Mouse (Mus musculus) neural tube, embryonic 10.5 days (tissue): ENCODE measurements around the gene Btnl10.

Source experiments
- DNase-seq: peaks from one replicate; pipeline ENCODE4 v3.0.0-alpha.2; 2017; ENCODE audit warnings: low spot score; ENCODE audit errors: extremely low spot score

The Btnl10 gene

DNA sequence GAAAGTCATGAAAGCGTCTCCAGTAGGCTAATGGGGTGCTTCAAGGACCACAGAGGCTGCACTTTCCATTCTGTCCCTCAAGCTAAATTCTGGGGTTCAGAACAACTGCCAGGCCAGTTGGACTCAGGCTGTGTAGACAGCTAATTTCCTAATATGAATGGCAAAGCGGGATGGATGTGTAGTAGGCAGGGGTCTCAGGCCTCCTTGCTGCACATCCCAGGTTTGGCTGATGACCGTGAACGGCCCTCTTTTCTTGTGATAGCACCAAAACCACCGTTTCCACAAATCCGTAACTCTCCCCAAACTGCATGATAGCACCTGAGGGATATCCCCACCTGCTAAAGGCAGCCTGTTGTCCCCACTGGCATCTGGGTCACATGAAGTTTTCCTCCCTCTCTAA lies 40.8 kb downstream of the Btnl10 start:
- no peak for DNase-seq

GRCm38 (mm10) chr11:58959186-58959825 lies 41.6 kb downstream of the Btnl10 start:
- DNase-seq = no peak

GRCm38 (mm10) chr11:58959921-58960465 lies 42.3 kb downstream of the Btnl10 start:
- DNase-seq = peak; percentile 81

DNA sequence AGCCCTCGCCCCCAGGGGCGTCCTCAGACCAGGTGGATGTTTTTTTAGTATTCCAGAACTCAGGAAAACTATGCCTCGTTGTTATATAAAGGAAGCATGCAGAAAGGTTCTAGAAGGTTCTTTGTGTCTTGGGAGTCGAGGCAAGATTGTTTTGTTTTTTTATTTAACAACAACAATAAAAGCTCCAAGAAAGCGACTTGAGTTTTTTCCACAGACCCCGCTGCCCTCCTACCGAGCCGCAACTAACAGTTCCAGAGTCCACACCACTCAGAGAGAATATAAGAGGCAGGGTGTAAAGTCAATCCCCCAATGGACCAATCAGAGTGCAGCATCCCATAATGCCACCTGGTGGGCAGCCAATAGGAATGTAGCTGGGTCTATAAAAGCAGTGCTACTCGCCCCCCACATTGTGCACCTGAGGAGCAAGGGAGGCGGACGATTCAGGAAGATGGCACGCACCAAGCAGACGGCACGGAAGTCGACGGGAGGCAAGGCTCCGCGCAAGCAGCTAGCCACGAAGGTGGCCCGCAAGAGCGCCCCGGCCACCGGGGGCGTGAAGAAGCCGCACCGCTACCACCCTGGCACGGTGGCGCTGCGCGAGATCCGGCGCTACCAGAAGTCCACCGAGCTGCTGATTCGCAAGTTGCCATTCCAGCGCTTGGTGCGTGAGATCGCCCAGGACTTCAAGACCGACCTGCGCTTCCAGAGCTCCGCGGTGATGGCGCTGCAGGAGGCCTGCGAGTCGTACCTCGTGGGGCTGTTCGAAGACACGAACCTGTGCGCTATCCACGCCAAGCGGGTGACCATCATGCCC lies 43.9 kb downstream of the Btnl10 start:
- no peak for DNase-seq

DNA sequence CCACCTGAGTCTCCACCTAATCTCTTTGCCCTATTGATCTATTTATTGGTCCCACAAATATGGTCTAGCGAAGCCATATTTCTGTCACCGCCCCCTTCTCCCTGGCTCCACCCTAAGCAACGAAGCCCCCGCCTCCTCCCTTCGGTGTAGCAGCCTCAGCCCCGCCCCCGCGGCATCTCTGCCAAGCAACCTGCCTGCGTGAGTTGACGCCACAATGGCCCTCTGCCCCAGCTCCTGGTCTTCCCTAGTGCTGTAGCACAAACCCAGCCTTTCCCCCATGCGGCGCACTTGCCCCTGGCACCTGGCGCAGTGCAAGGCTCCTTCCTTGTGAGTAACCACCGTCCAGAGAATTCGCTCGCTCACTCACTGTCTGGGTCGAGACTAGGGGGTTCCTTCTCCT lies 45.8 kb downstream of the Btnl10 start:
- DNase-seq = no peak

DNA sequence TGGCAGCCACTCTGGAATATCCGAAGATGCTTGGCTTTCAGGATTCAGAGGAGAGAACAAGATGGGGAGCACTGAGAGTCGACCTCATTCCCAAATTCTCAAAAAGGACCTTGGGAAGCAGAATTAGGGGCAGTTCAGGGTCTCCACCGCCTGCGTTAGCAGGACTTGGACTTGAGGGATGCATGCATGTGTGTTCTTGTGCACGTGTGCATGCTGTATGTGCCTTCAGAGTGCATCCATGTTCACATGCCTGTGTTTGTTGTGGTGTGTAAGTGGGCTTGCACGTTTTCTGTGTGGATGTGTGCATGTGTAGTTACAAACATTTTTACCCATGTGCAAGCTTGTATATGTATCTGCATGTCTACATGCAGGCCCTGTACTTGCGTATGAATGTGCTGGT lies 46.5 kb downstream of the Btnl10 start:
- no peak for DNase-seq

DNA sequence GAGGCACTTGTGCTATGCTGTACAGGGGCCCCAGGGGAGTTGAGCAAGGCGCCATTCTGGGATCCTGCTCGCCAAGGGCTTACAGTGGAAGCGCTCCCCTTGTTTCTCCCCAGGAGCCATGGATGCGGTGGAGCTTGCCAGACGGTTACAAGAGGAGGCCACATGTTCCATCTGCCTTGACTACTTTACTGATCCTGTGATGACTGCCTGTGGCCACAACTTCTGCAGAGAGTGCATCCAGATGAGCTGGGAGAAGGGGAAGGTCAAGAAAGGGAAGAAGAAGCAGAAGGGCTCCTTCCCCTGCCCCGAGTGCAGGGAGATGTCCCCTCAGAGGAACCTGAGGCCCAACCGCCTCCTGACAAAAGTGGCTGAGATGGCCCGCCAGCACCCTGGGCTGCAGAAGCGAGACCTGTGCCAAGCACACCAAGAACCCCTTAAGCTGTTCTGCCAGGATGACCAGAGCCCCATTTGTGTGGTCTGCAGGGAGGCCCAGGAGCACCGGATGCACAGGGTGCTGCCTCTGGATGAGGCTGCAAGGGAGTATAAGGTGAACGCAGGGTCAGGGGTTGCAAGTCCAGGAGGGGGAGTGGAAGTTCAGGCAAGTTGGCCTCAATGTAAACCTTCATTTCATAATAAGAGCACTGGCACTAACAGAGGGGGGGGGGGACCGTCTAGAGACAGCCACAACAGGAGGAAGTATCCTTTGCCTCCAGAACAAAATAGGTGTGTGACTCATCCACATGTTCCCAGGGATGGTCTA lies 47.5 kb downstream of the Btnl10 start:
- DNase-seq = no peak

- no peak for DNase-seq
Measured at GRCm38 (mm10) chr11:58967346-58967745, 49.6 kb downstream of the Btnl10 start.

- no peak for DNase-seq
Measured at GRCm38 (mm10) chr11:58968551-58968950, 50.8 kb downstream of the Btnl10 start.

DNA sequence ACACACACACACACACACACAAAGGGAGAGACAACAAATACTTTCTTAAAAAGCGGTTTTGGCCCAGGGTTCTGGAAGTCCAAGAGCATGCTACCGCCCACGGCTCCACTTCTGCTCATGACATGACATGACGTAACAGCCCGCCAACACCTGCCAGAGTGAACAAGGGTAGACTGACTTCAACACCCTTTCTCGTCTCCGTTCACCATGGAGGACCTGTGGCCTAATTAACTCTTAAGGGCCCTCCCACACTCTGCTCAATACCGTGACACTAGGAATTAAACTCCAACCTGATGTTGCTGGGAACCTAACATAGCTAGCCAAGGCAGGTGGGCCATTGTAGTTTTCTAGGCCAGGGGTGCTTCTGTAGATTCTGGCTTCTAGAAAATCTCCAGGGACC lies 51.3 kb downstream of the Btnl10 start:
- no peak for DNase-seq

GRCm38 (mm10) chr11:58969659-58970058 lies 52.0 kb downstream of the Btnl10 start:
- no peak for DNase-seq

- DNase-seq = no peak
Measured at GRCm38 (mm10) chr11:58970831-58971530, 53.3 kb downstream of the Btnl10 start.

GRCm38 (mm10) chr11:58971796-58972195 lies 54.1 kb downstream of the Btnl10 start:
- DNase-seq = no peak

- DNase-seq = no peak
Measured at GRCm38 (mm10) chr11:58974414-58974813, 56.7 kb downstream of the Btnl10 start.
